Mouse (Mus musculus) spleen, postnatal 36 days (tissue): Measurements from ENCODE around the gene Tnrc6b.

Experiments
- DNase-seq, 2 experiments: peaks; one replicate each; pipeline ENCODE4 v3.0.0; 2022; ENCODE audit warnings: low spot score in 2 of 2, mixed read lengths in 1 of 2

Tnrc6b gene

GRCm38 (mm10) chr15:80738244-80738643 lies 27.1 kb downstream of the Tnrc6b start:
- DNase-seq = no peak

- no peak for DNase-seq
These were observed 28.9 kb downstream of the Tnrc6b start for GRCm38 (mm10) chr15:80739972-80740371.

GRCm38 (mm10) chr15:80741836-80742235 lies 30.7 kb downstream of the Tnrc6b start:
- DNase-seq = no peak

GRCm38 (mm10) chr15:80742991-80743474 lies 31.9 kb downstream of the Tnrc6b start:
- DNase-seq = peak; percentile 11 to 21

- peak; percentile 35 to 46 for DNase-seq
These were observed 32.5 kb downstream of the Tnrc6b start for GRCm38 (mm10) chr15:80743606-80744005.

GRCm38 (mm10) chr15:80744667-80745422 lies 33.7 kb downstream of the Tnrc6b start:
- DNase-seq = no peak

GRCm38 (mm10) chr15:80748979-80749378 lies 37.9 kb downstream of the Tnrc6b start:
- DNase-seq = no peak

GRCm38 (mm10) chr15:80753351-80753750 lies 42.2 kb downstream of the Tnrc6b start:
- no peak for DNase-seq

GRCm38 (mm10) chr15:80754103-80754502 lies 43.0 kb downstream of the Tnrc6b start:
- no peak for DNase-seq

- DNase-seq = no peak
These were observed 48.3 kb downstream of the Tnrc6b start for GRCm38 (mm10) chr15:80759451-80759850.

- no peak for DNase-seq
These were observed 49.4 kb downstream of the Tnrc6b start for GRCm38 (mm10) chr15:80760504-80760903.

GRCm38 (mm10) chr15:80760935-80761334 lies 49.8 kb downstream of the Tnrc6b start:
- DNase-seq = peak; percentile 58 to 74

- DNase-seq = no peak
These were observed 51.5 kb downstream of the Tnrc6b start for GRCm38 (mm10) chr15:80762621-80763020.

- no peak for DNase-seq
These were observed 53.6 kb downstream of the Tnrc6b start for GRCm38 (mm10) chr15:80764666-80765065.

- no peak for DNase-seq
These were observed 54.3 kb downstream of the Tnrc6b start for GRCm38 (mm10) chr15:80765381-80765780.

- no peak for DNase-seq
These were observed 57.1 kb downstream of the Tnrc6b start for GRCm38 (mm10) chr15:80768216-80768615.

- DNase-seq = no peak
These were observed 60.9 kb downstream of the Tnrc6b start for GRCm38 (mm10) chr15:80771926-80772441.

GRCm38 (mm10) chr15:80774666-80775065 lies 63.6 kb downstream of the Tnrc6b start:
- DNase-seq = no peak

GRCm38 (mm10) chr15:80779006-80779405 lies 67.9 kb downstream of the Tnrc6b start:
- DNase-seq = no peak

- DNase-seq = no peak
These were observed 69.1 kb downstream of the Tnrc6b start for GRCm38 (mm10) chr15:80780154-80780751.

- DNase-seq = no peak
These were observed 70.2 kb downstream of the Tnrc6b start for GRCm38 (mm10) chr15:80781218-80781806.

- DNase-seq = peak; percentile 34 to 39
These were observed 73.4 kb downstream of the Tnrc6b start for GRCm38 (mm10) chr15:80784553-80784971.
